Mouse (Mus musculus) liver, adult 2 months (tissue): Measurements from ENCODE around the gene Arhgap17.

Source experiments
- CTCF ChIP-seq: fragments of 200-500 bp; IDR thresholded peaks from 2 replicates; pipeline ENCODE4 v1.5.1; 2011; ENCODE audit warnings: low read depth, low read length, control low read depth
- POLR2A ChIP-seq: fragments of 200-500 bp; IDR thresholded peaks from 2 replicates; pipeline ENCODE4 v1.6.1; 2011; ENCODE audit warnings: low read length, control low read depth; ENCODE audit not compliant: insufficient read depth; ENCODE audit errors: extremely low read depth

DNA sequence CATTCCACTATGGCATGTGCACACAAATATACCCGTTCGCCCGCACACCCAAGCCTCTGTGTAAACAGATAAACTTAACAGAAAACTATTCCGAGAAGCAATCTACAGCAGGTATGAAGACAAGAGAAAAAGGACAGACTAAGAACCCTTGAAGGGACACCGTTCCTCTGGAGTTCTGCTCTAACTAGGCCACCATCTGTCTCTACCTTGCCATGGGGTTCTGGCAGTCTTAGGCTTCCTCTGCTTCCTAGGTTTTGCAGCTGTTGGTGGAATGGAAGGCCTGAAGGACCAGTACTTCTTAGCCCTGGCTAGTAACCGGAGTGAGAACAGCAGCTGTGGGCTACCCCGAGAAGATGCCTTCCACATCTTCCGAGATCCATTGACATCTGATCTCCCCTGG lies 111.6 kb downstream of the Arhgap17 start:
- TF ChIP-seq POLR2A (no peak), CTCF (no peak)
